Mouse (Mus musculus) thymus, adult 2 months (tissue): ENCODE measurements around the gene Cntn1. TPM values are rescaled to one million over a fixed set of nuclear protein-coding genes. Genes with fewer than 3 reads are reported as not detected.

ENCODE experiments used
- DNase-seq: peaks from one replicate; pipeline ENCODE4 v3.0.0; 2021
- H3K27ac ChIP-seq: fragments of 200-500 bp; 2 replicates; pipeline ENCODE4 v1.5.1; 2012; ENCODE audit warnings: low read length, control low read depth; ENCODE audit not compliant: control insufficient read depth, insufficient read depth
- H3K27me3 ChIP-seq: fragments of 200-500 bp; 2 replicates; pipeline ENCODE4 v1.6.1; 2012; ENCODE audit warnings: mild to moderate bottlenecking, low read length, moderate library complexity, mixed read lengths; ENCODE audit not compliant: control insufficient read depth, insufficient read depth
- H3K36me3 ChIP-seq: fragments of 200-500 bp; 2 replicates; pipeline ENCODE4 v1.6.1; 2012; ENCODE audit warnings: mild to moderate bottlenecking, low read length, moderate library complexity; ENCODE audit not compliant: control insufficient read depth, insufficient read depth
- H3K4me1 ChIP-seq: fragments of 200-500 bp; replicated peaks from 2 replicates; pipeline ENCODE4 v1.6.1; 2012; ENCODE audit warnings: low read length; ENCODE audit not compliant: control insufficient read depth, insufficient read depth
- H3K4me3 ChIP-seq: fragments of 200-500 bp; 2 replicates; pipeline ENCODE4 v1.5.1; 2012; ENCODE audit warnings: mild to moderate bottlenecking, low read length, control low read depth, moderate library complexity; ENCODE audit not compliant: control insufficient read depth, insufficient read depth
- CTCF ChIP-seq: fragments of 200-500 bp; IDR thresholded peaks from 2 replicates; pipeline ENCODE4 v1.5.1; 2012; ENCODE audit warnings: mild to moderate bottlenecking, control low read depth, low read length, moderate library complexity, borderline replicate concordance; ENCODE audit not compliant: control insufficient read depth, poor library complexity, insufficient read depth; ENCODE audit errors: extremely low read depth
- POLR2A ChIP-seq: fragments of 200-500 bp; IDR thresholded peaks from 2 replicates; pipeline ENCODE4 v1.6.1; 2012; ENCODE audit warnings: mild to moderate bottlenecking, low read length, control low read depth, moderate library complexity; ENCODE audit not compliant: control insufficient read depth, poor library complexity, insufficient read depth; ENCODE audit errors: extremely low read depth
- WGBS: fragments of 180-500 bp; shearing (Covaris S2); methylation state at CpG from one replicate; pipeline ENCODE4 v1.1.7; 2018; 5-methylcytosine and 5-hydroxymethylcytosine counted together
- polyA plus RNA-seq: library from polyadenylated mRNA; depleted of rRNA; stranded (reverse); fragments of >200 nt; gene quantifications from 2 replicates; pipeline ENCODE4 v1.2.3, GENCODE M21; 2012

The Cntn1 gene
- polyA plus RNA-seq, 1 experiment: 0.23 TPM

- 89% methylated on average over 18 of the region's 18 CpGs for WGBS
- DNase-seq: no peak
- H3K4me1 ChIP-seq: no peaks in the 10 kb centered on the region
- H3K36me3 ChIP-seq: no peaks in the 10 kb centered on the region
- H3K4me3 ChIP-seq: no peak overlapping the region
- H3K27ac ChIP-seq: no peak overlapping the region
- no peak for TF ChIP-seq CTCF
- no peak for TF ChIP-seq POLR2A
- no peaks in the 10 kb centered on the region for H3K27me3 ChIP-seq
Observed at GRCm38 (mm10) chr15:92268741-92269322, 217.9 kb downstream of the Cntn1 start.

GRCm38 (mm10) chr15:92271801-92272365 is 220.9 kb downstream of the Cntn1 start:
- DNase-seq: no peak
- no peaks in the 10 kb centered on the region for H3K27me3 ChIP-seq
- no peak overlapping the region for H3K4me3 ChIP-seq
- TF ChIP-seq CTCF (no peak), POLR2A (no peak)
- WGBS: 90% methylated on average over 6 of the region's 6 CpGs
- H3K4me1 ChIP-seq: no peaks in the 10 kb centered on the region
- H3K27ac ChIP-seq: no peak overlapping the region
- H3K36me3 ChIP-seq: no peaks in the 10 kb centered on the region

- Histone ChIP-seq H3K4me1 (no peaks in the 10 kb centered on the region), H3K4me3 (no peak overlapping the region), H3K36me3 (no peaks in the 10 kb centered on the region), H3K27ac (no peak overlapping the region), H3K27me3 (no peaks in the 10 kb centered on the region)
- DNase-seq: no peak
- WGBS: 73% methylated on average over 4 of the region's 4 CpGs
- TF ChIP-seq POLR2A (no peak), CTCF (no peak)
Observed at GRCm38 (mm10) chr15:92276826-92277225, 225.9 kb downstream of the Cntn1 start.

- no peak for DNase-seq
- whole genome bisulfite sequencing: 86% methylated on average over 4 of the region's 4 CpGs
- Histone ChIP-seq H3K36me3 (no peaks in the 10 kb centered on the region), H3K27ac (no peak overlapping the region), H3K4me1 (no peaks in the 10 kb centered on the region), H3K27me3 (no peaks in the 10 kb centered on the region), H3K4me3 (no peak overlapping the region)
- TF ChIP-seq POLR2A (no peak), CTCF (no peak)
Observed at GRCm38 (mm10) chr15:92277984-92278383, 227.0 kb downstream of the Cntn1 start.

GRCm38 (mm10) chr15:92280966-92281365 is 230.0 kb downstream of the Cntn1 start:
- no peaks in the 10 kb centered on the region for H3K36me3 ChIP-seq
- no peak overlapping the region for H3K4me3 ChIP-seq
- H3K4me1 ChIP-seq: no peaks in the 10 kb centered on the region
- no peak overlapping the region for H3K27ac ChIP-seq
- WGBS: 68% methylated on average over 6 of the region's 6 CpGs
- DNase-seq: no peak
- TF ChIP-seq CTCF (no peak), POLR2A (no peak)
- no peaks in the 10 kb centered on the region for H3K27me3 ChIP-seq

- WGBS: 82% methylated on average over 4 of the region's 4 CpGs
- Histone ChIP-seq H3K36me3 (no peaks in the 10 kb centered on the region), H3K4me1 (no peaks in the 10 kb centered on the region), H3K4me3 (no peak overlapping the region), H3K27me3 (no peaks in the 10 kb centered on the region), H3K27ac (no peak overlapping the region)
- no peak for TF ChIP-seq CTCF
- DNase-seq: no peak
Observed at GRCm38 (mm10) chr15:92287616-92288015, 236.7 kb downstream of the Cntn1 start.

- DNase-seq: no peak
- WGBS: 92% methylated on average over 3 of the region's 3 CpGs
- Histone ChIP-seq H3K36me3 (no peaks in the 10 kb centered on the region), H3K4me3 (no peak overlapping the region), H3K27ac (no peak overlapping the region), H3K27me3 (no peaks in the 10 kb centered on the region), H3K4me1 (no peaks in the 10 kb centered on the region)
- TF ChIP-seq POLR2A (no peak), CTCF (no peak)
Observed at GRCm38 (mm10) chr15:92296479-92296878, 245.5 kb downstream of the Cntn1 start.

GRCm38 (mm10) chr15:92302796-92303195 is 251.8 kb downstream of the Cntn1 start:
- H3K27me3 ChIP-seq: no peaks in the 10 kb centered on the region
- H3K4me1 ChIP-seq: no peaks in the 10 kb centered on the region
- no peak overlapping the region for H3K27ac ChIP-seq
- 93% methylated on average over 6 of the region's 6 CpGs for WGBS
- TF ChIP-seq CTCF: no peak
- no peak for TF ChIP-seq POLR2A
- no peak overlapping the region for H3K4me3 ChIP-seq
- H3K36me3 ChIP-seq: no peaks in the 10 kb centered on the region
- no peak for DNase-seq
